Mouse (Mus musculus) erythroblast, embryonic 14.5 days (primary cell): ENCODE results near the gene Cdk15. TPM values are rescaled to one million over a fixed set of nuclear protein-coding genes. Genes with fewer than 3 reads are reported as not detected.

Experiments used
- H3K27me3 ChIP-seq: 2 replicates; pipeline ENCODE4 v1.6.1; 2012; ENCODE audit warnings: inconsistent platforms; ENCODE audit not compliant: control insufficient read depth
- H3K36me3 ChIP-seq: 2 replicates; pipeline ENCODE4 v1.6.1; 2012; ENCODE audit warnings: mild to moderate bottlenecking, inconsistent platforms; ENCODE audit not compliant: control insufficient read depth
- H3K4me1 ChIP-seq: 2 replicates; pipeline ENCODE4 v1.6.1; 2012; ENCODE audit warnings: inconsistent platforms; ENCODE audit not compliant: control insufficient read depth
- H3K4me3 ChIP-seq: replicated peaks from 2 replicates; pipeline ENCODE3; 2012; ENCODE audit warnings: moderate library complexity, mild to moderate bottlenecking, inconsistent platforms
- H3K9me3 ChIP-seq: 2 replicates; pipeline ENCODE4 v1.6.1; 2012; ENCODE audit warnings: low read length, inconsistent platforms, mixed read lengths; ENCODE audit not compliant: control insufficient read depth
- GATA1 ChIP-seq: IDR thresholded peaks from 2 replicates; pipeline ENCODE4 v1.6.1; 2012; ENCODE audit warnings: low read length, inconsistent platforms, mixed read lengths
- TAL1 ChIP-seq: IDR thresholded peaks from 3 replicates; pipeline ENCODE4 v1.6.1; 2012; ENCODE audit warnings: low read length, inconsistent platforms, mixed read lengths
- polyA plus RNA-seq: library from polyadenylated mRNA; stranded (reverse); fragments of >175 nt; gene quantifications from 2 replicates; pipeline ENCODE4 v1.2.3, GENCODE M21; 2012

The Cdk15 gene
- polyA plus RNA-seq, 1 experiment: not detected

GRCm38 (mm10) chr1:59394616-59395015 is 137.9 kb downstream of the Cdk15 start:
- Histone ChIP-seq H3K9me3 (no peaks in the 10 kb centered on the region), H3K36me3 (no peaks in the 10 kb centered on the region), H3K27me3 (no peaks in the 10 kb centered on the region), H3K4me1 (no peaks in the 10 kb centered on the region), H3K4me3 (no peak overlapping the region)
- no peak for TF ChIP-seq GATA1
- no peak for TF ChIP-seq TAL1

GRCm38 (mm10) chr1:59395992-59396391 is 139.3 kb downstream of the Cdk15 start:
- H3K27me3 ChIP-seq: no peaks in the 10 kb centered on the region
- TF ChIP-seq TAL1 (no peak), GATA1 (no peak)

GRCm38 (mm10) chr1:59399554-59400325 is 143.0 kb downstream of the Cdk15 start:
- no peaks in the 10 kb centered on the region for H3K9me3 ChIP-seq
- no peaks in the 10 kb centered on the region for H3K36me3 ChIP-seq
- no peaks in the 10 kb centered on the region for H3K27me3 ChIP-seq
- H3K4me3 ChIP-seq: no peak overlapping the region
- TF ChIP-seq TAL1: no peak
- no peaks in the 10 kb centered on the region for H3K4me1 ChIP-seq

More at GRCm38 (mm10) chr1:59395992-59396391, 139.3 kb downstream of the Cdk15 start:
- Histone ChIP-seq H3K4me1 (no peaks in the 10 kb centered on the region), H3K4me3 (no peak overlapping the region), H3K9me3 (no peaks in the 10 kb centered on the region), H3K36me3 (no peaks in the 10 kb centered on the region)

DNA sequence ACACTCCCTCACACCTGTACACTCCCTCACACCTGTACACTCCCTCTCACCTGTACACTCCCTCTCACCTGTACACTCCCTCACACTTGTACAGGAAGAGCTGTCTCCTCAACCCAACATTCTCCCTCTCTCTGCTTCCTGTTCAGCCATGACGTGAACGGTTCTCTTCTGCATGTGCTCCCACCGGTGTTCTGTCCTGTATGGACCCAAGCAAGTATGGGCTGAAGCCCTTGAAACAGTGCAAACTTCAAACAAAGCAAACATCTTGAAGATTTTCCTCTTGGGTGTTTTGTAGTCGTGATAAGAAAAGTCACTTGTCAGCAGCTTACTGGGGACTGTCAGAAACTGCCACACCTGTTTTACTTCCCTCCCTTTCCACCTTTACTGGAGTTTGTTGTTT is 144.5 kb downstream of the Cdk15 start:
- no peaks in the 10 kb centered on the region for H3K36me3 ChIP-seq
- TF ChIP-seq TAL1 (no peak), GATA1 (no peak)
- no peaks in the 10 kb centered on the region for H3K4me1 ChIP-seq
- no peaks in the 10 kb centered on the region for H3K27me3 ChIP-seq
- no peak overlapping the region for H3K4me3 ChIP-seq
- no peaks in the 10 kb centered on the region for H3K9me3 ChIP-seq

Other genes with a start within 250 kb of the Cdk15 start
- not detected in 2 replicates for gene C2cd6, start 162.0 kb upstream of the Cdk15 start, polyA plus RNA-seq
- gene Tmem237, start 136.5 kb upstream of the Cdk15 start, polyA plus RNA-seq: 0.07 and 0.23 TPM in 2 replicates
- 0.03 and 0.04 TPM in 2 replicates for gene Mpp4, start 93.5 kb upstream of the Cdk15 start, polyA plus RNA-seq
- gene Als2, start 19.7 kb upstream of the Cdk15 start, polyA plus RNA-seq: 0.07 and 0.09 TPM in 2 replicates
- 0.02 TPM in 2 replicates for gene Fzd7, start 225.5 kb downstream of the Cdk15 start, polyA plus RNA-seq